Mouse (Mus musculus): ENCODE measurements around the gene Evi2b. TPM values are rescaled to one million over a fixed set of nuclear protein-coding genes. Genes with fewer than 3 reads are reported as not detected.

Gene Evi2b
- polyA plus RNA-seq, 1 experiment from 2014 or later = not detected

Other genes with a start within 250 kb of the Evi2b start
- gene Gm9964, start 226.9 kb downstream of the Evi2b start, polyA plus RNA-seq (2014; fragmentation: Nextera tagmentation; extraction: Ambion mirVana) = not detected in 2 replicates
- 11.7 and 12.7 TPM in 2 replicates for gene Nf1, start 184.1 kb downstream of the Evi2b start, polyA plus RNA-seq (2014; fragmentation: Nextera tagmentation; extraction: Ambion mirVana)
- gene Omg, start 19.7 kb downstream of the Evi2b start, polyA plus RNA-seq (2014; fragmentation: Nextera tagmentation; extraction: Ambion mirVana) = 7.7 and 9.1 TPM in 2 replicates
- gene Evi2, start 6.8 kb upstream of the Evi2b start, polyA plus RNA-seq (2014; fragmentation: Nextera tagmentation; extraction: Ambion mirVana) = 0.40 and 0.91 TPM in 2 replicates
- 3.1 and 3.7 TPM in 2 replicates for gene Evi2a, start 6.8 kb upstream of the Evi2b start, polyA plus RNA-seq (2014; fragmentation: Nextera tagmentation; extraction: Ambion mirVana)
- 24.0 and 24.3 TPM in 2 replicates for gene Rab11fip4, start 67.5 kb upstream of the Evi2b start, polyA plus RNA-seq (2014; fragmentation: Nextera tagmentation; extraction: Ambion mirVana)